Mouse (Mus musculus) hindbrain, embryonic 14.5 days (tissue): ENCODE measurements around the gene Cyb5r3. TPM values are rescaled to one million over a fixed set of nuclear protein-coding genes. Genes with fewer than 3 reads are reported as not detected.
A peak's percentile ranks its signal among the peaks of the same experiment; 100 is the strongest.

Experiments
- ATAC-seq: fragments of 200-750 bp; cut with Nextera tagmentation; 2 replicates; pipeline ENCODE4 v1.8.0; 2017; ENCODE audit warnings: moderate number of reproducible peaks, mild to moderate bottlenecking, moderate TSS enrichment, moderate library complexity; ENCODE audit not compliant: low FRiP score
- DNase-seq: peaks from one replicate; pipeline ENCODE4 v3.0.0-alpha.2; 2015; ENCODE audit warnings: low spot score
- H3K27ac ChIP-seq: fragments of 300-500 bp; sonication (generic); 2 replicates; pipeline ENCODE4 v1.5.1; 2014; ENCODE audit warnings: mild to moderate bottlenecking, moderate library complexity
- H3K27me3 ChIP-seq: fragments of 300-500 bp; sonication (generic); 2 replicates; pipeline ENCODE4 v1.6.1; 2014; ENCODE audit warnings: mild to moderate bottlenecking, low read length, mixed read lengths; ENCODE audit not compliant: control insufficient read depth, insufficient read depth
- H3K36me3 ChIP-seq: fragments of 300-500 bp; sonication (generic); replicated peaks from 2 replicates; pipeline ENCODE4 v1.6.1; 2014; ENCODE audit not compliant: control insufficient read depth, insufficient read depth
- H3K4me1 ChIP-seq: fragments of 300-500 bp; sonication (generic); replicated peaks from 2 replicates; pipeline ENCODE4 v1.6.1; 2014; ENCODE audit warnings: antibody characterized with exemption, low read length, mixed read lengths; ENCODE audit not compliant: control insufficient read depth, insufficient read depth
- H3K4me2 ChIP-seq: fragments of 300-500 bp; sonication (generic); replicated peaks from 2 replicates; pipeline ENCODE4 v1.6.1; 2014; ENCODE audit warnings: mild to moderate bottlenecking, moderate library complexity
- H3K4me3 ChIP-seq: fragments of 300-500 bp; sonication (generic); replicated peaks from 2 replicates; pipeline ENCODE4 v1.5.1; 2014; ENCODE audit warnings: mild to moderate bottlenecking, low read length
- H3K9ac ChIP-seq: fragments of 300-500 bp; sonication (generic); 2 replicates; pipeline ENCODE4 v1.6.1; 2014
- H3K9me3 ChIP-seq: fragments of 300-500 bp; sonication (generic); 2 replicates; pipeline ENCODE4 v1.6.1; 2016; ENCODE audit warnings: low read length; ENCODE audit not compliant: control insufficient read depth
- WGBS: fragments of 180-500 bp; shearing (Covaris S2); extraction: QIAGEN DNeasy Blood & Tissue Kit; methylation state at CpG from one replicate; pipeline ENCODE4 v1.1.7; 2014; 5-methylcytosine and 5-hydroxymethylcytosine counted together
- polyA plus RNA-seq: library from polyadenylated mRNA; unstranded; fragments of >200 nt; fragmentation: Nextera tagmentation; extraction: Ambion mirVana; gene quantifications from 2 replicates; pipeline ENCODE4 v1.2.1, GENCODE M21; 2014

Cyb5r3 gene
- polyA plus RNA-seq, 1 experiment from 2014 or later: 129 TPM

- no peak overlapping the region for H3K9ac ChIP-seq
- H3K36me3 ChIP-seq: no peaks in the 10 kb centered on the region
- no peaks in the 10 kb centered on the region for H3K27me3 ChIP-seq
- no peaks in the 10 kb centered on the region for H3K4me1 ChIP-seq
- H3K9me3 ChIP-seq: no peaks in the 10 kb centered on the region
- no peak for DNase-seq
- H3K4me3 ChIP-seq: no peak overlapping the region
- H3K4me2 ChIP-seq: no peak overlapping the region
- no peak overlapping the region for H3K27ac ChIP-seq
- WGBS: 65% methylated on average over 4 of the region's 4 CpGs
- ATAC-seq: no peak
Observed at GRCm38 (mm10) chr15:83202412-83202811, 30.0 kb upstream of the Cyb5r3 start.

- 93% methylated on average over 4 of the region's 4 CpGs for WGBS
- Histone ChIP-seq H3K4me1 (no peaks in the 10 kb centered on the region), H3K4me2 (no peak overlapping the region), H3K9ac (no peak overlapping the region), H3K27ac (no peak overlapping the region), H3K36me3 (no peaks in the 10 kb centered on the region), H3K9me3 (0 out of 2 replicates have a peak, but pooled peaks cover 4% of the 10 kb centered on the region), H3K4me3 (no peak overlapping the region), H3K27me3 (no peaks in the 10 kb centered on the region)
- ATAC-seq (no peak), DNase-seq (no peak)
Observed at GRCm38 (mm10) chr15:83193413-83193812, 21.0 kb upstream of the Cyb5r3 start.

- Histone ChIP-seq H3K9ac (no peak overlapping the region), H3K4me2 (no peak overlapping the region), H3K9me3 (no peaks in the 10 kb centered on the region), H3K27ac (no peak overlapping the region), H3K36me3 (no peaks in the 10 kb centered on the region), H3K4me1 (no peaks in the 10 kb centered on the region), H3K4me3 (no peak overlapping the region), H3K27me3 (no peaks in the 10 kb centered on the region)
- WGBS: 71% methylated on average over 5 of the region's 5 CpGs
- DNase-seq (no peak), ATAC-seq (no peak)
Observed at GRCm38 (mm10) chr15:83182351-83182750, 10.0 kb upstream of the Cyb5r3 start.

- Histone ChIP-seq H3K27ac (no peak overlapping the region), H3K9ac (no peak overlapping the region), H3K27me3 (no peaks in the 10 kb centered on the region), H3K4me2 (no peak overlapping the region), H3K9me3 (no peaks in the 10 kb centered on the region), H3K4me1 (no peaks in the 10 kb centered on the region), H3K4me3 (no peak overlapping the region), H3K36me3 (no peaks in the 10 kb centered on the region)
- ATAC-seq: no peak
- no peak for DNase-seq
- WGBS: 54% methylated on average over 4 of the region's 4 CpGs
Observed at GRCm38 (mm10) chr15:83181800-83182330, 9.5 kb upstream of the Cyb5r3 start.

- no peaks in the 10 kb centered on the region for H3K36me3 ChIP-seq
- H3K27me3 ChIP-seq: no peaks in the 10 kb centered on the region
- DNase-seq: no peak
- H3K9me3 ChIP-seq: no peaks in the 10 kb centered on the region
- ATAC-seq: no peak
- no peak overlapping the region for H3K9ac ChIP-seq
- no peak overlapping the region for H3K4me3 ChIP-seq
- 91% methylated on average over 6 of the region's 6 CpGs for WGBS
- no peak overlapping the region for H3K27ac ChIP-seq
- H3K4me1 ChIP-seq: no peaks in the 10 kb centered on the region
- H3K4me2 ChIP-seq: no peak overlapping the region
Observed at GRCm38 (mm10) chr15:83180004-83180403, 7.6 kb upstream of the Cyb5r3 start.

- Histone ChIP-seq H3K4me1 (no peaks in the 10 kb centered on the region; the same call in 1 of the 2 replicates), H3K9me3 (no peaks in the 10 kb centered on the region), H3K27ac (no peak overlapping the region), H3K36me3 (no peaks in the 10 kb centered on the region), H3K27me3 (no peaks in the 10 kb centered on the region), H3K4me3 (no peak overlapping the region), H3K9ac (no peak overlapping the region), H3K4me2 (no peak overlapping the region)
- ATAC-seq: no peak
- DNase-seq: no peak
- 86% methylated on average over 4 of the region's 4 CpGs for WGBS
Observed at GRCm38 (mm10) chr15:83176653-83177052, 4.3 kb upstream of the Cyb5r3 start.

GRCm38 (mm10) chr15:83173914-83174884 lies 1.8 kb upstream of the Cyb5r3 start:
- 91% methylated on average over 14 of the region's 14 CpGs for WGBS
- Histone ChIP-seq H3K4me1 (peaks cover 15% of the 10 kb centered on the region), H3K9ac (no peak overlapping the region), H3K9me3 (no peaks in the 10 kb centered on the region), H3K4me3 (no peak overlapping the region), H3K4me2 (no peak overlapping the region), H3K27ac (no peak overlapping the region), H3K36me3 (no peaks in the 10 kb centered on the region), H3K27me3 (no peaks in the 10 kb centered on the region)
- DNase-seq (no peak), ATAC-seq (no peak)

- H3K4me1 ChIP-seq: peaks cover 17% of the 10 kb centered on the region
Observed at GRCm38 (mm10) chr15:83171712-83172481, 495 bp downstream of the Cyb5r3 start.

More at GRCm38 (mm10) chr15:83171712-83172481, 495 bp downstream of the Cyb5r3 start:
- no peaks in the 10 kb centered on the region for H3K9me3 ChIP-seq
- ATAC-seq: peak; percentile 96
- peak overlapping the region; percentile 91 for H3K4me2 ChIP-seq
- no peaks in the 10 kb centered on the region for H3K36me3 ChIP-seq
- WGBS: under 1% methylated on average over 67 of the region's 67 CpGs
- H3K9ac ChIP-seq: peak overlapping the region; percentile 94
- peak overlapping the region; percentile 97 for H3K4me3 ChIP-seq
- peak overlapping the region; percentile 92 for H3K27ac ChIP-seq
- DNase-seq: peak; percentile 98
- no peaks in the 10 kb centered on the region for H3K27me3 ChIP-seq
